Mouse (Mus musculus) ovary, adult 18-20 months (tissue): Measurements from ENCODE around the gene Taf4.

Experiments used
- DNase-seq: peaks from one replicate; pipeline ENCODE4 v3.0.0; 2022; ENCODE audit warnings: low spot score, mixed read lengths

The Taf4 gene

DNA sequence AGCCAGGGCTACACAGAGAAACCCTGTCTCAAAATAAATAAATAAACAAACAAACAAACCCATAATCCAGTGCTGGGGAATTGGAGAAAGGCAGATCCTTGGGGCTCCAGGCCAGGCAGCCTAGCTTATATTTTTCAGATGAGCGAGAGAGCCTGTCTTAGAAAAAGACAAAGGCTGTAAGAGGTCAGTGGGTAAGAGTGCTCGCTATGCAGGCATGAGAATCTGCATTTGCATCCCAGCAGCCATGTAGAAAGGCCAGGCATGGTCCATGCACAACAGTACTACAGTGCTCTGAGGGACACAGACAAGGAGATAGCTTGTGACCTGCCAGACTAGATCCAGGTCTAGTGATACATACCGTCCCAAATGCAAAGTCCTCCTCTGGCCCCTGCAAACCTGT lies 6.3 kb upstream of the Taf4 start:
- no peak for DNase-seq

DNA sequence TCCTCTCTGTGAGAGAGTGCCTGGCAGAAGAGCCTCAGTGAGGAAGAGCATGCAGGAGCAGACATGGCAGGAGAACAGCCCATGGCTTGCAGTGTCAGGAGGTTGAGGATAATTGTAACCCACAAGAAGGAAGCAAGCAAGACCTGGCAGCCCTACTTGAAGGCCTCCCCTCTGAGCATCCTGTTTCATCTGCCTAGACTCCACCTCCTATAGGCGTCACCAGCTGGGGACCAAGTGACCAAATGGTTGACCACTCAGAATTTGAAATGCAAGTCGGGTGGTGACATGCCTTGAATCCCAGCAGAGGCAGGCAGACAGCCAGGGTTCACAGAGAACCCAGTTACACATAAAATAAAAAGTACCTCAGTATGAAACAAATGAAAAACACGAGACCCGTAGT lies 4.2 kb upstream of the Taf4 start:
- DNase-seq, result no peak

- no peak for DNase-seq
Observed at GRCm38 (mm10) chr2:179979836-179980235, 3.4 kb upstream of the Taf4 start.

GRCm38 (mm10) chr2:179978250-179978649 lies 1.8 kb upstream of the Taf4 start:
- DNase-seq, result no peak

DNA sequence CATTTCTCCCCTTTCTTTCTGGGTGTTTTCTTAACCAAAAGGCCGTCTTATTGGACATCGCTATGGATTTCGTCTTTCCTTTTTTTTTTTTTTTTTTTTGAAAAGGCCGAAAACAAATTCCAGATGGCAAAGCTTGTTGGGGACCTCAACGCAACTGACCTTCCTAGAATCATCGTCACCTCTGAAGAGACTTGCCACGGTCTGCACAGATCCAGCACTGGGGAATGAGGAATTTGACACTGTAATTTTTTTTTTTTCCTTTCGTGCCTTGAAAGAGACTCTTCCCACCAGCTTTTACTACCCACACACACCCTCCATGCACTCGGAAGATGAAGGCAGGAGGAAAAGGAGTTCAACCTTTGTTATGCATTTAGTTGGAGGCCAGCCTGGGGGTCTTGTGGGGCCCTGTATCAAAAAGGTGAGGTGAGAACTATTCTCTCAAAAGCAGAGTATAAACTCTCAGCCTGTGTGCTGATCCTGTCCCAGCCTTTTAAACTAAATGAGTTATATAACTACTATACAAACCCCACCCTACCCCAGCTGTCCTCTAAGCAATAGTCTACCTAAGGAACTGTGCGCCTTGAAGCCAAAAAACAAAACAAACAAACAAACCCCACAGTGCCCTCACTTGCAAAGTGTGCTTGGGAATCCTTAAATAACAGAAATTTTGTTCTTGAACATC lies 1.0 kb upstream of the Taf4 start:
- no peak for DNase-seq

GRCm38 (mm10) chr2:179976295-179976627 lies 185 bp downstream of the Taf4 start:
- no peak for DNase-seq

- DNase-seq, result no peak
Observed at GRCm38 (mm10) chr2:179975851-179976250, 595 bp downstream of the Taf4 start.

DNA sequence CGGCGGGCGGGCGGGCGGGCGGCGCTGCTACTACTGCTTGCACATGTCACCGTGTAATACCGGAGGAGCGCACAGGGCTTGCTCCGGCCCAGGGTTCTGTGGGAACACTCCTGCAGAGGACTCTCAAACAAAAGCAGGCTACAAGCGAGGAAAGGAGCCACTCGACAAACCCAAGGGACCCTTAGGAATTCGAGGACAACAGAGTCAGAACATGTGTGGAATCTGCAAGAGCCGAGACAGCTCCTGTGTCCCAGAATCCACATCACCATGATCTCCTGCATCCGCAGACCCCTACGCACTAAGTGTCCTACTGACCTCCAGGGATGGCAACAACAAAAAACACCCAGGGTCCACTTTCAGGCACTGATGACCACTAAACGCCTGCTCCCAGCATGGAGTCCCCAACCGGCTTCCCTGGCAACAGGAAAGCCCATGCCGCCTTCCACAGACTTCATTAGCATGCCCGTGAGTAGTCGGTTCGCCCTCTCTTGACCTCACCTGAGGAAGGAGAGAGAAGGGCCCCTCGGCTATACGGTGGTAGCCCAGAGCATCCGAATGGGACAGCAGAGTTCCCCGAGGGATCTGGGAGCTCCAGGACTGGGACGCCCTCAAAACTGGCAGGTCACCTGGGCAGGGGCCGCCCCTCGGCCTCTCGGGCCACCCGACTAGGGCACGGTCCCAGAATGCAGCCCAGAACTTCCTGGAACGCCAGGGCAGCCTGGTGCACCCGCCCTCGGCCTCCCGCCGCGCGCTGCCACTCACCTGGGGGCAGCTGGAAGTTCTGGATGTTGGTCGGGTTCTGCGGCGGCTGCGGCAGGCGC lies 1.6 kb downstream of the Taf4 start:
- no peak for DNase-seq

- DNase-seq, result no peak
Observed at GRCm38 (mm10) chr2:179973871-179974628, 2.4 kb downstream of the Taf4 start.

DNA sequence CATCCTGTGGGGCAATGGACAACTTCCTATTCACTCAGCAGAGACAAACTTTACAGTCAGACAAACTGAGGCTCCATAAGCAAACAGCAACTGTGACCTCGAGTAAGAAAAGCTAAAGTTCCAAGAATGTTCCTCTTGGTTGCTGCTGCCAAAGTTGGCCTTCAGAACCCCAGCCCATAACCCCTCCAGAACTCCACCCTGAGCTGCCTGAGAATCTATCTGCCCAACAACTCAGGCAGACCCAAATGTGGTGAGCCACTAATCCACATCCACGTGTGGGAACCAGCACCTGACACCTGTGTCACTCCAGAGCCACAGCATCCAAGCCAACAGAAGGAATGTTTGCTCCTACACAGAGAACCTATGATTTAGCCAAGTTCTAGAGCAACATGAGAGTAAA lies 4.0 kb downstream of the Taf4 start:
- no peak for DNase-seq

DNA sequence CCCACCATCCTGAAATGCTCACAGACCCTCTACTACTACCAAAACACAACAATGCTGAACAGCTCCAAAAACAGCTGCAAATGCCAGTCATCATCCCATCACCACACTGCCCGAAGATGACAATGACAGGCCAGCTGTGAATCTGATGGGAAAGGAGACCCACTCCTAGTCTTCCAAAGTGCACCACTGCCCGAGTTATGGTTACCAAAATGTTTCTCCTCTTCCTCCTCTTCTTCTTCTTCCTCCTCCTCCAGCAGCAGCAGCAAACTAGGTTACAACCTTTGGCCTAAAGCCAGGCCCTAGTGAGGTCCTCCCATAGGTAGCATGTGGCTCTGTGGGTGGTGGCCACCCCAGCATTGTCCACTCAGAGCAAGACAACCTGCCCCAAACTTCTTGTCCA lies 4.6 kb downstream of the Taf4 start:
- no peak for DNase-seq

DNA sequence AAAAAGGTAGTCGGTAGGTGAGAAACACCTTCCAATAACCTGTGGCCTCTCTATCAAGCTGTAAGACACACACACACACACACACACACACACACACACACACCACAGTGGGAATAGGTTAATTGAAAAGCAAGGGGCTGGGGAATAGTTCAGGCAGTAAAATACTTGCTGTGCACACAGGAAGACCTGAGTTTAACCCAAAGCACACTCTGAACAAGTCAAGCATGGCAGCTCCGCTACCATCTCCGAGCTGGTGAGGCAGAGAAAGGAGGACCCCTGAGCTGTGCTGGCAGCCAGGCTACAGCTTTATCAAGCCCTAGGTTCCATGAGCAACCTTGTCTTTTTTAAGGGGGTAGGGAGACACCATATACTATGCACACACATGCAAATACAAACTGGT lies 7.3 kb downstream of the Taf4 start:
- DNase-seq, result no peak

GRCm38 (mm10) chr2:179967633-179968032 lies 8.8 kb downstream of the Taf4 start:
- DNase-seq, result no peak

GRCm38 (mm10) chr2:179961420-179961819 lies 15.0 kb downstream of the Taf4 start:
- no peak for DNase-seq

DNA sequence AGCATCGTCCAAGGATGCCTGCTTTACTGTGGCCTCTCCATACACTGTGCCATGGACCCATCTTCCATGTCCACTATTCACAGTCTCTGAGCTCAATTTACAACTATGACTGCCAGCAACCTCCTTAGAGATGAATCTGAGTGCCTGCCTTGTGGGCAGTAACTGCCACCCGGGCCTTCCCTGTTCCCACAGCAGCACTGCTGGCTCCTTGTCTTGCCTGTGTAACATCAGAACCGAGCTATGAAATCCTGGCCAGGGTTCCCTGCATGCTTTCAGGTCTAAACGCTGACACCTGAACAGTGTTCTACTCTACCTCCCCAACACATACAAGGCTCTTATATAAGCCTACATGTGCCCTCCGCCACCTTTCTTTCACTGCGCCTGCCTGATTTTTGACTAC lies 16.1 kb downstream of the Taf4 start:
- DNase-seq, result no peak

- DNase-seq, result no peak
Observed at GRCm38 (mm10) chr2:179959391-179959790, 17.1 kb downstream of the Taf4 start.

GRCm38 (mm10) chr2:179951542-179952524 lies 24.6 kb downstream of the Taf4 start:
- no peak for DNase-seq

DNA sequence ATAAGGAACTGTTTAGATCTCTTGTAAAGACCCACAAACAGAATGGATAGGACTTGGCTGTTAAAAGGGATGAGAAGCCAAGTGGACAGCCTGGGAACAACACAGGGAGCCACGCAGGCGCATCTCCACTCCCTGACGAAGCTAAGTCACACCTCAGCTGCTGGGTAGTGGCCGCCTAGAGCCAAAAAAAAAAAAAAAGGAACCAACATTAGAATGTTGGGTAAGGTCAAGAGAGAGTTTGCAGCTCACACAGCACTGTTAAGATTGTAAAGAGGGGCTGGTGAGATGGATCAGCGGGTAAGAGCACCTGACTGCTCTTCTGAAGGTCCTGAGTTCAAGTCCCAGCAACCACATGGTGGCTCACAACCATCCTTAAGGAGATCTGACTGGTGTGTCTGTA lies 27.6 kb downstream of the Taf4 start:
- no peak for DNase-seq

DNA sequence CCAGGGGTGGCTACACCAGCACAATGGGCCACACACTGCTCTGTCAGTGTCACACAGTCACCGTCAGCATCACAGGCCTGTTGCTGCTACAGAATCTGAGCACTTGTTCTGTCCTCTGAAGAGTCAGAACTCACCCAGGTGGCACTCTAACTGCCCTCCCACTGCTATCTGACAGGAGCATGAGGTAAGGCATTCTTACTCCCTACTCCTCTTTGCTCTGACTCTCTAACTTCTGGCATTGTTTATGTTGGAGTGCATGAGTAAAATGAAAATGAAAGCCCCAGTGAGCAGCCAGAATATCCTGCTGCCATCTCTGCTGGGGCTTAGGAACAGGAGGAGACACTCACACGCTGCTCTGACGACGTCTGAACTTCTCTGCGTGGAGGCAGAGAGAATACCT lies 28.8 kb downstream of the Taf4 start:
- no peak for DNase-seq

DNA sequence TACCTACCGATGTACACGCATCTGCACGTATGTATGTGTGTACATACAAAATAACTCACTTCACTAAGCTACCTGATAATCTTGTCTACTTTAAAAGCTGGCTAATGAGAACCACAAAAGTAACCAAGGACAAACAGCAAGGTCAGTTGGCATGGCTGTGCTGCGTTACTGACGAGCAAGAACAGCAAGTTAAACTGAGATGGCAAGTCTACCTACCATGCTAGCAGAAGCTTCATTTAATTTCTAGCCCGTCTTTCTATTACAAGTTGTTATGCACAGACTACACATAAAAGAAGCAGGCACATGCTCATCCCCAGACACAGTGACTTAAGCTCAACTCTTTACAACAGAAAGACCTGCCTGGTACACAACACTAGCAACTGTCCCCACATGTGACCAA lies 29.9 kb downstream of the Taf4 start:
- peak; percentile 10 for DNase-seq

GRCm38 (mm10) chr2:179945051-179945450 lies 31.4 kb downstream of the Taf4 start:
- DNase-seq, result no peak

DNA sequence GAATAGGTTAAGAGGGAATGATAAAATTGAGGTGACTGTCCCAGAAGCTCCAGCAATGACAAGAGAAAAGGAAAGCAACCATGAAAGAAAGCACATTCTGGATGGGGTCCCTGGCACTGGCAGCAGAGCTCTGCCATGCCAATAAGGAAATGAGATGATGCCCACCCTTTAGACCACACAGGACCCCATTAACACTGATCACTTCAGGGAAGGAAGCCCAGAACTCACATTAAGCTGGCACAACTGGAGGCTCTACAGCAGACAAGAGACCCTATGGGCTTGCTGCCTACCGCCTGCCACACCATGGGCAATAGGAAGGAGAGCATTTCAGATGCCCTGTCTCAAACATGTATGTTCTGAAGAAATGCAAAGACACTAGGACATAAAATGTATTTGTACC lies 34.8 kb downstream of the Taf4 start:
- DNase-seq, result no peak
